9 mouse cellular contexts compared by ENCODE assay signal in genomic region chr15:77750461-77750860, GRCm38 (mm10). TPM values are rescaled to one million over a fixed set of nuclear protein-coding genes. Genes with fewer than 3 reads are reported as not detected.
DNase-seq lines count a peak whose midpoint lies in the region; ATAC-seq lines count a peak whose summit lies in the region.
"Had no signal": no experiment of that assay in that cellular context is flagged by ENCODE, and none has a peak within 500 bp of the region (broad histone marks: within the 10 kb centered on the region; RNA-seq: fewer than 3 reads in every experiment).

No protein-coding gene starts in this region.

- ATAC-seq in megakaryocyte, adult 5-6 weeks (ENCODE audit: poor library complexity, severe bottlenecking): peak; percentile 65

- intact Hi-C loops in gastrocnemius, postnatal 36 days (cut with DNase I): no loop called here
- intact Hi-C loops in left cerebral cortex, postnatal 10 days (cut with DNase I): no loop called here

- peak; percentile 30 for DNase-seq in gastrocnemius, adult 18-20 months (ENCODE audit: low spot score)
- DNase-seq in gastrocnemius, postnatal 36 days: no peak
- DNase-seq in urinary bladder, postnatal 14 days (ENCODE audit: low spot score): peak; percentile 55
- DNase-seq in urinary bladder, adult 2 months (ENCODE audit: low spot score): no peak
- DNase-seq in embryo, embryonic 11 days: peak; percentile 36
- no peak for DNase-seq in left cerebral cortex, adult 8-10 months (ENCODE audit: low spot score in 2 of 2)
- DNase-seq in left cerebral cortex, postnatal 10 days (ENCODE audit: extremely low spot score in 1 of 2, low spot score in 2 of 2): no peak

RNA-seq across cellular contexts. Expression of gene Apol8, which starts 6.3 kb away (rescaled TPM):
- under 1 TPM; 0.07 to 0.73 TPM for total RNA-seq in gastrocnemius, adult 18-20 months (2021)
- under 1 TPM in 1 of 2 experiments, not detected in 1; 0.47 TPM for total RNA-seq in gastrocnemius, postnatal 36 days (2021)
- polyA plus RNA-seq in urinary bladder, adult 2 months (2012; rRNA removed): 0.29 and 0.72 TPM in 2 replicates
- 0.16 and 1.3 TPM in 2 replicates for total RNA-seq in megakaryocyte, adult 5-6 weeks (2015)
- 0.16 and 0.26 TPM in 2 replicates for total RNA-seq in megakaryocyte, adult 5-6 weeks (2017)
- total RNA-seq in left cerebral cortex, adult 8-10 months (2022): 1 to 10 TPM; 6.6 to 8.0 (median 7.3) TPM
- total RNA-seq in left cerebral cortex, postnatal 10 days (2021): 1 to 10 TPM in 1 of 2 experiments, under 1 TPM in 1; 0.97 to 1.2 TPM

RNA-seq across cellular contexts. Expression of gene Apol9b, which starts 21.6 kb away (rescaled TPM):
- not detected for total RNA-seq in gastrocnemius, adult 18-20 months (2021)
- not detected for total RNA-seq in gastrocnemius, postnatal 36 days (2021)
- 4.6 and 5.5 TPM in 2 replicates for polyA plus RNA-seq in urinary bladder, adult 2 months (2012; rRNA removed)
- not detected in 2 replicates for total RNA-seq in megakaryocyte, adult 5-6 weeks (2015)
- total RNA-seq in megakaryocyte, adult 5-6 weeks (2017): not detected in 2 replicates
- not detected for total RNA-seq in left cerebral cortex, adult 8-10 months (2022)
- total RNA-seq in left cerebral cortex, postnatal 10 days (2021): under 1 TPM in 1 of 2 experiments, not detected in 1; 0.30 TPM
- polyA plus RNA-seq: embryonic facial prominence, embryonic 13.5 days had no signal

RNA-seq across cellular contexts. Expression of gene Apol7e, which starts 51.8 kb away (rescaled TPM):
- not detected for total RNA-seq in gastrocnemius, adult 18-20 months (2021)
- total RNA-seq in gastrocnemius, postnatal 36 days (2021): under 1 TPM in 1 of 2 experiments, not detected in 1; 0.96 TPM
- 0.41 and 0.66 TPM in 2 replicates for polyA plus RNA-seq in urinary bladder, adult 2 months (2012; rRNA removed)
- 1.4 and 3.2 TPM in 2 replicates for total RNA-seq in megakaryocyte, adult 5-6 weeks (2015)
- total RNA-seq in megakaryocyte, adult 5-6 weeks (2017): 0.66 and 1.6 TPM in 2 replicates
- total RNA-seq in left cerebral cortex, adult 8-10 months (2022): not detected
- total RNA-seq in left cerebral cortex, postnatal 10 days (2021): not detected
- polyA plus RNA-seq: embryonic facial prominence, embryonic 13.5 days had no signal

Comparison
In these comparisons a context has a peak if more than half of its experiments do, and no peak if none do; other contexts are left out.
1. DNase-seq: peak in gastrocnemius, adult 18-20 months (single experiment), urinary bladder, postnatal 14 days (single experiment) and embryo, embryonic 11 days (single experiment); none in gastrocnemius, postnatal 36 days (0 of 2), urinary bladder, adult 2 months (single experiment), left cerebral cortex, adult 8-10 months (0 of 2) and left cerebral cortex, postnatal 10 days (0 of 2).